Mouse (Mus musculus) macrophage (primary cell): ENCODE data around the gene Pde3a. TPM values are rescaled to one million over a fixed set of nuclear protein-coding genes. Genes with fewer than 3 reads are reported as not detected.

ENCODE experiments used
- H3K27ac ChIP-seq: fragments of 350-480 bp; formaldehyde crosslinking; 2 replicates; pipeline ENCODE4 v1.9.0; 2021
- H3K36me3 ChIP-seq: fragments of 350-480 bp; formaldehyde crosslinking; 2 replicates; pipeline ENCODE4 v1.9.0; 2021; ENCODE audit errors: inconsistent target
- H3K4me3 ChIP-seq: fragments of 350-480 bp; formaldehyde crosslinking; 2 replicates; pipeline ENCODE4 v1.9.0; 2021; ENCODE audit errors: inconsistent target
- H3K79me2 ChIP-seq: fragments of 350-480 bp; formaldehyde crosslinking; 2 replicates; pipeline ENCODE4 v1.9.0; 2021; ENCODE audit errors: inconsistent target
- WGBS: methylation state at CpG from one replicate; pipeline ENCODE4 v1.1.7; 2026; ENCODE audit warnings: inconsistent platforms; ENCODE audit not compliant: missing documents; 5-methylcytosine and 5-hydroxymethylcytosine counted together
- polyA plus RNA-seq: library from polyadenylated mRNA; stranded (reverse); fragments of 250-400 nt; gene quantifications from 3 replicates; pipeline ENCODE4 v1.2.4, GENCODE M21; 2018; ENCODE audit warnings: inconsistent platforms

Gene Pde3a
- polyA plus RNA-seq, 1 experiment from 2014 or later: 0.09 TPM

- 90% methylated on average over 3 of the region's 3 CpGs for WGBS
- Histone ChIP-seq H3K4me3 (no peak overlapping the region), H3K36me3 (no peaks in the 10 kb centered on the region), H3K27ac (no peak overlapping the region), H3K79me2 (no peaks in the 10 kb centered on the region)
Measured at GRCm38 (mm10) chr6:141328071-141328470, 79.0 kb downstream of the Pde3a start.

GRCm38 (mm10) chr6:141331464-141331863 lies 82.4 kb downstream of the Pde3a start:
- WGBS: 46% methylated on average over 2 of the region's 2 CpGs
- no peaks in the 10 kb centered on the region for H3K36me3 ChIP-seq
- H3K27ac ChIP-seq: no peak overlapping the region
- no peak overlapping the region for H3K4me3 ChIP-seq
- no peaks in the 10 kb centered on the region for H3K79me2 ChIP-seq

- Histone ChIP-seq H3K4me3 (no peak overlapping the region), H3K27ac (no peak overlapping the region), H3K79me2 (no peaks in the 10 kb centered on the region), H3K36me3 (no peaks in the 10 kb centered on the region)
- 78% methylated on average over 4 of the region's 4 CpGs for WGBS
Measured at GRCm38 (mm10) chr6:141332613-141333165, 83.6 kb downstream of the Pde3a start.

GRCm38 (mm10) chr6:141333245-141333644 lies 84.2 kb downstream of the Pde3a start:
- WGBS: 67% methylated on average over 3 of the region's 3 CpGs
- Histone ChIP-seq H3K79me2 (no peaks in the 10 kb centered on the region), H3K4me3 (no peak overlapping the region), H3K36me3 (no peaks in the 10 kb centered on the region), H3K27ac (no peak overlapping the region)

GRCm38 (mm10) chr6:141335878-141336277 lies 86.8 kb downstream of the Pde3a start:
- Histone ChIP-seq H3K4me3 (no peak overlapping the region), H3K79me2 (no peaks in the 10 kb centered on the region), H3K36me3 (no peaks in the 10 kb centered on the region), H3K27ac (no peak overlapping the region)
- 91% methylated on average over 1 of the region's 1 CpGs for WGBS

GRCm38 (mm10) chr6:141336438-141336837 lies 87.4 kb downstream of the Pde3a start:
- no peak overlapping the region for H3K27ac ChIP-seq
- H3K4me3 ChIP-seq: no peak overlapping the region
- no peaks in the 10 kb centered on the region for H3K36me3 ChIP-seq
- no peaks in the 10 kb centered on the region for H3K79me2 ChIP-seq
- WGBS: 81% methylated on average over 4 of the region's 4 CpGs

GRCm38 (mm10) chr6:141337673-141338072 lies 88.6 kb downstream of the Pde3a start:
- no peak overlapping the region for H3K27ac ChIP-seq
- WGBS: 50% methylated on average over 8 of the region's 8 CpGs

GRCm38 (mm10) chr6:141341385-141341784 lies 92.3 kb downstream of the Pde3a start:
- Histone ChIP-seq H3K36me3 (no peaks in the 10 kb centered on the region), H3K79me2 (no peaks in the 10 kb centered on the region), H3K27ac (no peak overlapping the region), H3K4me3 (no peak overlapping the region)
- WGBS: 83% methylated on average over 2 of the region's 2 CpGs

More at GRCm38 (mm10) chr6:141337673-141338072, 88.6 kb downstream of the Pde3a start:
- no peak overlapping the region for H3K4me3 ChIP-seq
- no peaks in the 10 kb centered on the region for H3K79me2 ChIP-seq
- no peaks in the 10 kb centered on the region for H3K36me3 ChIP-seq

- 72% methylated on average over 4 of the region's 4 CpGs for WGBS
- Histone ChIP-seq H3K27ac (no peak overlapping the region), H3K79me2 (no peaks in the 10 kb centered on the region), H3K4me3 (no peak overlapping the region), H3K36me3 (no peaks in the 10 kb centered on the region)
Measured at GRCm38 (mm10) chr6:141347870-141348269, 98.8 kb downstream of the Pde3a start.

GRCm38 (mm10) chr6:141348542-141348941 lies 99.5 kb downstream of the Pde3a start:
- H3K36me3 ChIP-seq: no peaks in the 10 kb centered on the region
- H3K27ac ChIP-seq: no peak overlapping the region
- no peak overlapping the region for H3K4me3 ChIP-seq
- WGBS: 87% methylated on average over 9 of the region's 9 CpGs
- H3K79me2 ChIP-seq: no peaks in the 10 kb centered on the region

- H3K4me3 ChIP-seq: no peak overlapping the region
- no peak overlapping the region for H3K27ac ChIP-seq
- no peaks in the 10 kb centered on the region for H3K36me3 ChIP-seq
- WGBS: 94% methylated on average over 5 of the region's 5 CpGs
- no peaks in the 10 kb centered on the region for H3K79me2 ChIP-seq
Measured at GRCm38 (mm10) chr6:141350261-141350660, 101.2 kb downstream of the Pde3a start.

GRCm38 (mm10) chr6:141352277-141352676 lies 103.2 kb downstream of the Pde3a start:
- Histone ChIP-seq H3K79me2 (no peaks in the 10 kb centered on the region), H3K27ac (no peak overlapping the region), H3K4me3 (no peak overlapping the region), H3K36me3 (no peaks in the 10 kb centered on the region)
- WGBS: 68% methylated on average over 6 of the region's 6 CpGs

GRCm38 (mm10) chr6:141363664-141364063 lies 114.6 kb downstream of the Pde3a start:
- 100% methylated on average over 3 of the region's 3 CpGs for whole genome bisulfite sequencing
- Histone ChIP-seq H3K36me3 (no peaks in the 10 kb centered on the region), H3K27ac (no peak overlapping the region), H3K79me2 (no peaks in the 10 kb centered on the region), H3K4me3 (no peak overlapping the region)

GRCm38 (mm10) chr6:141367037-141367436 lies 118.0 kb downstream of the Pde3a start:
- no peak overlapping the region for H3K4me3 ChIP-seq
- no peaks in the 10 kb centered on the region for H3K36me3 ChIP-seq
- no peak overlapping the region for H3K27ac ChIP-seq
- 87% methylated on average over 5 of the region's 5 CpGs for WGBS
- H3K79me2 ChIP-seq: no peaks in the 10 kb centered on the region

GRCm38 (mm10) chr6:141372697-141373096 lies 123.6 kb downstream of the Pde3a start:
- H3K27ac ChIP-seq: no peak overlapping the region
- no peaks in the 10 kb centered on the region for H3K36me3 ChIP-seq
- H3K79me2 ChIP-seq: no peaks in the 10 kb centered on the region
- WGBS: 38% methylated on average over 2 of the region's 2 CpGs
- H3K4me3 ChIP-seq: no peak overlapping the region

GRCm38 (mm10) chr6:141374469-141375057 lies 125.5 kb downstream of the Pde3a start:
- no peaks in the 10 kb centered on the region for H3K79me2 ChIP-seq
- 78% methylated on average over 2 of the region's 2 CpGs for WGBS
- no peak overlapping the region for H3K4me3 ChIP-seq
- H3K36me3 ChIP-seq: no peaks in the 10 kb centered on the region
- no peak overlapping the region for H3K27ac ChIP-seq
